Mouse (Mus musculus) heart, postnatal 0 days (tissue): ENCODE results near the gene Efnb2.

ENCODE experiments used
- CTCF ChIP-seq: IDR thresholded peaks from 2 replicates; pipeline ENCODE4 v1.5.1; 2016; ENCODE audit warnings: antibody characterized with exemption, control low read depth, low read depth
- EP300 ChIP-seq: IDR thresholded peaks from 2 replicates; pipeline ENCODE4 v1.6.1; 2016; ENCODE audit warnings: antibody characterized with exemption, low read depth

DNA sequence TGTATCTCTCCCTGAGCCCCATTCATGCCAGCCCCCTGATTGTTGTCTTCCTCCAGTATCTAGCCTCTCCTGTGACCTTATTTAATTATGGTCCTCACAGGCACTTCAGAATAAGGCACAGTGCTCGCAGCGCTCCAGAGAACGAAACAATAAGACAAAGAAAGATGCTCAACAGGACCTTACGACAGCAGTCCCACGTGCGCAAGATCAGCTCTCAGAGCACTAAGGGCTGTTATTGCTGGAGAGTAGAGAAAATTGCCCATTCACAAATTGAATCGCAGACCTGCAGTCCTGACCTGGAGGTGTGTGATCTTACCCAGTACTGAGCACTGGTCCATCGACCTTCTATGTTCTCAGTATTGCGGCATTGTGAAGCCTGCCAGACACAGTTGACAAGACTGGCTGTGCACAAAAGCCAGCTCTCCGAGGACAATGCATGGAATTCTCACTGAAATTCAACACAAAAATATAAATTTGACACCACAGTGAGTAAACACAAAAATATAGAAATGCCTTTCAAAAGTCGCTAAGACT, 83.2 kb downstream of the Efnb2 start:
- TF ChIP-seq CTCF (no peak), EP300 (no peak)
